Mouse (Mus musculus): ENCODE data around the gene Otud7b. TPM values are rescaled to one million over a fixed set of nuclear protein-coding genes. Genes with fewer than 3 reads are reported as not detected.
A peak's percentile ranks its signal among the peaks of the same experiment; 100 is the strongest.

Gene Otud7b
- total RNA-seq, 1 experiment from 2014 or later: 40.5 TPM

DNA sequence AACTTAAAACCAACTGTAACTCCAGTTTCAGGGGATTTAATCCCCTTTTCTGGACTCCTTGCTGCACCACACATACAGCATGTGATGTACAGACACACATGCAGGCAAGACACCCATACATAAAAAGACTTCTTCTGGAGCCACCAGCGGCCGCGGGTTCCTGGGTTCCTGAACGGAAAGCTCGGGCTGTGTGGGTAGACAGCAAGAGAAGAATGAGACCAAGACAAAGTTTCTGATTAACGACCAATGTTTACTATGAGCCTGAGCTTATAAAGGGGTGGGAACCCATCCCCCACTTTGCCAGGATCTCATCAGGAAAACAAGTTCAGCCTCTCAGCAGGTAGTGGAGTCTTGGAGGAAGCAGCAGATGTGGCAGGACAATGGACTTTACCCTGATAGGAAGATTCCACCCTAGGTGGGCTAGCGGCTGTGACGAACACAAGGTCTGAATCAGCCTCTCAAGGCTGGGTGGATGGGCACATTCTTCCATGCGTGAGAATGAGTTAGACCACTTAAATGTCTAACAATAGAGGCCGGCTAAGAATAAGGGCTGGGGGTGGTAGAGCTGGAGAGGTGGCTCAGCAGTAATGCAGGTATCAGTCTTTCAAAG is 20.1 kb upstream of the Otud7b start:
- DNase-seq: no peak

DNA sequence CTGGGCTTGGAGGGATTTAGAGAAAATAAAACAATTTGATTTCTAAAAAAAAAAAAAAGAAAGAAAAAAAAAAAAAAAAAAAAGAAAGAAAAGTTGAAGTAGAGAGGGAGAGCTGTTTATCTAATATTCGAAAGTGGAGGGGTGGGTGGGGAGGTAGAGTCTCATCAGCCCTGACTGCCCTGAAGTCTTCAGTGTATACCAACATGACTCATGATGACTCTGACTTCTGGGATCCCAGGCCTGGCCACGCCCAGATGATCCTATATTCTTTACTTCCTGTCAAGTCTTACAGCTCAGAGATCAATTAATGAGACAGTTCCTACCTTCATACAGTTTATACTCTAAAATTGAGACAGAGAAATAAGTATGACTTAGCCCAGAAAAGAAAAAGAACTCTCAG is 17.1 kb upstream of the Otud7b start:
- no peak for DNase-seq

DNA sequence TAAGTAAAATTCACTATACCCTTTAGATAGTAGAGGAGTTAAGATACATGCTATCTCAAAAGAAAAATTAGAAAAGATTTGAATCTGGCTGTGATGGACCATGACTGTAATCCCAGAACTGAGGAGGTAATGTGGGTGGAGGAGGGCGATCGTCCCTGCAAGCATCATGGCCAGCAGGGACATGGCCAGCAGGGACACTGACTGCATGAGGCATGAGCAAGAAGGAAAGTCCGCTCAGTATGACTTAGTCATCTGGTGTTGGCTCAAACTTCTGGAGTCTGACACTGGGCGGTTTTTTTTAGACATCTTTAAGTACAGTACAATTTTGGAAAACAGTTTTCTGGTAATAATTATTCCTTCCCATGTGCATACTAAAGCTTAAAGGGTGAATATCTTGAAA is 16.5 kb upstream of the Otud7b start:
- no peak for DNase-seq

DNA sequence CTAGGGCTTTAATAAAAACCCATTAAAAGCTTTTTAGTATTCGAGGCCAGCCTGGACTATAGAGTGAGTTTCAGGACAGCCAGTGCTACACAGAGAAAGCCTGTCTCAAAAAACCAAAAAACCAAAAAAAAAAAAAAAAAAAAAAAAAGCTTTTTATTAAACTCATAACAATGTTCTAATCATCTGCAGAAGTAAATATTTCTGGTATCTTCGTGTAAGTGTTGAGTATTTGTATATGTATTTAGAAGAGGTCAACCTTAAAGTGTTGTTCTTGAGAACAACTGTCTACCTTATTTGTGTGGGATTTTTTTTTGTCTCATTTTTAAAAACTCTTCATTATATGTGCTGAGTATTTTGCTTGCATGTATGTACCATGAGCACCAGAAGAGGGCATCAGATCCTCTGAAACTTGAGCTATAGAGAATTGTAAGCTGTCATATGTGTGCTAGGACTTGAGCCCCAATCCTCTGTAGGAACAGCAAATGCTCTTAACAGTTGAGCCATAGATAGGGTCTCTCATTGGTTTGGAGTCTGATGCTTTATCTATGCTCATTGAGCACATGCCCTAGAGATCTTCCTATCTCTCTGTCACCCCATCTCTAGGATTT is 14.3 kb upstream of the Otud7b start:
- DNase-seq: no peak

DNA sequence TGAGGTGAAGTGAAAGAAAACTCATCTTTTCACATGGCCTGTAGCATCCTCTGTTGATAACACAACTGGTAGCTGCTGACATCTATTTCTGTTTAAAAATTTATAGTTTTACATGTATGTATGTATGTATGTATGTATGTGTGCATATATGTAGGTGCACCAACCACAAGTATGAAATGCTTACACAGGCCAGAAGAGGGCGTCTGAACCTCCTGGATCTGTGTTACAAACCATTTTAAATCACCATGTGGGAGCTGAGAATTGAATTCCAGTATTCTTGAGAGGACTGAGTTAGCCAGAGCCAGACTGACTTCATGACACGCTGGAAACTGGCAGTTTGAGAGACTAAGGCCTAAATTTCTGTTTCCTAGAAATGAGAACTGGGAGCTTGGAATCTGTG is 13.2 kb upstream of the Otud7b start:
- DNase-seq: no peak

DNA sequence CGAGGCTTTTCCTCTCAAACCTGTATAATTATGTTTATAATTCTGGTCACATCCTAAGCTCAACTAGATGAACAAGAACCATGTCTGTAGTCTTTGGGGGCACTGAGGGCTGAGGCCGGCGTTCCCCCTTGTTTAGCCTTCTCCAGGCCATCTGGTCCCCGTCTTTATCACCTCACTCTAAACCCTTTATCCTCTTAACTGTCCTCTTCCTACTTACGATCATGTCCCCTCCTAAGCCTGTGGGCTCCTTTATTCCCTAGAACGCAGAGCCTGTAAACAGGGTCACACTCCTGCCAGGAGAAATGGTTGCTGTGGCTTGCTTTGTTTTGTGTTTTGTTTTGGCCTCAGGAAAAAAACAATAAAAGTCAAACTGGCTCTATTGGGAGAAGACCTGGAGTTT is 12.4 kb upstream of the Otud7b start:
- no peak for DNase-seq

DNA sequence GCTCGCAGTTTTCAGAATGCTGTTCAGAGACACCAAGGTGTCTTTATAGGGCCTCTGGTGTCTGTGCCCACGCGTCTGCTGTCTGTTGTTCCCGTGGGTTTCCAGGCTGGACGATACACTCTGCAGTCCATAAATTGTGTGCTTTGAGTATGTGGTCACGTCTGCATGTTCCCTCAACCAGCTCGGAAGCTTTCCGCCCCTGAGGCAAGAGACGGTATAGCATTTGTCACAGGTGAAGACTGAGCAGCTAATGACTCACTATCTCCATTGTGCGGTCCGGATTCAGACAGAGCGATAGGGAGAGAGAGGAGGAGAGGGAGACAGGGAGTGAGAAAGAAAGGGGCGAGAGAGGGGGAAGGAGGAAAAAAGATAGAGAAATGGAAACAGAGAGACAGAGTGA is 10.8 kb upstream of the Otud7b start:
- no peak for DNase-seq

DNA sequence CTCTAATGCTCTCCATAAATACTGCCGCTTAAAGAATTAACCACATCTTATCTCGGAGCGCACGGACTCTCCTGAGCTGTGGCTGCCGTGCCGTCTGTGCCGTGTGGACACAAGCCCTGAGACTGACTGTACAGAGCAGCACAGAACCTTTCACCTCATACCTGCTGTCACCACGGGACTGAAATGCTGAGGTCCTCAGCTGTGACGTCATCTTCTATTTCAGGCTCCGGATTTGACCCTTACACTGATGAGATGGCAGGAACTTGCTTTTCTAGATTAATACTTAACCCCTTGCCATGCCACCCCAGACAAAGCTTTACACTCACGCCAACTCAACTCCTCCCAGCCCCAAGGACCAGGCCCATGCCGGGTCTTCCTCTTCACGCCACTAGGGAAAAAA is 10.1 kb upstream of the Otud7b start:
- no peak for DNase-seq

DNA sequence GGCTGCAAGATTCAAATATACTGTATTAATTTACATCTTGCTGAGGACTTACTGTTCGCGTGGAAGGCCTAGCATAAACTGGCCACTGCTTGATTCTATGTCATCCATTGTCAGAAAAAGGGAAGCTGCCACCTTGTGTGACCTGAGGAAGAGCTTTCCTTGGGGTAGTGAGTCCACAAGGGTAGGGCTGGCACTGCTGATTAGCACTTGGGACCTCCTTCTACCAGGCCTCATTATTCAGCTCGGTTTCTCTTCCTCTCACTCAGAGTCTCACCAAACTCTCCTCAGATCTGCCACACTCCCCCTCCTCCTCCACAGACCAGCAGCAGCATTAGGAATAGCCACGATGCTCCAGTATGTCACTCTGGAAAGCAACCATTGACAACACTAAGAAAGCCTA is 6.2 kb upstream of the Otud7b start:
- DNase-seq: no peak

DNA sequence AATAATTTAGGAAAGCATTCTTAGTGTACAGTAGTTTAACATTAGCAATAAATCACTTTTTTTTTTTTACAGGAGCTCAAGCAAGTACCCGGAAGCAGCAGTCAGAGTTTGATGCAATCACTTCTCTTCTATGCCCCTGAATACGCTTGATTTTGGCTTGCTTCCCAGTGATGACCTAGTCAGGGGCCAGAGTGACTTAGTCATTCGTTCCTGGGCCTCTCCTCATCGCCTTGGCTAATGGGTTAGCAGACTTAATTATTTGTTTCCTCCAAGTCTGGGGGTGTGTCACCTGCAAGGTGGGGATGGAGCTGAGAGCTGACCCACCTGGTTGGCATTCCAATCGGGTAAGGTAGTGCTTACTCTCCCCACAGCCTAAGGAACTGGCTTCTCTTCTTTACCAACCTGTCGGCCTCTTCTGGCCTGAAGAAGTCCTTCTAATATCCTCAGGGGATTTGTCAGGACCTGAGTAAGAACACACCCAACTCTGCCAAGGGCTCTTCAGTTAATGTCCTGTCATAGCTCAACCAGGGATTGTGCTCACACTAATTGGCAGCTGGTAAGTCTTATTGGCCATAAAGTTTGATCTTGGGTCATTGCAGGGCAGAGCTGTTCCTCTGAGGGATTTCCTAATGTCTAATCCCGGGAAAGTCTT is 5.6 kb upstream of the Otud7b start:
- DNase-seq: peak; percentile 68

DNA sequence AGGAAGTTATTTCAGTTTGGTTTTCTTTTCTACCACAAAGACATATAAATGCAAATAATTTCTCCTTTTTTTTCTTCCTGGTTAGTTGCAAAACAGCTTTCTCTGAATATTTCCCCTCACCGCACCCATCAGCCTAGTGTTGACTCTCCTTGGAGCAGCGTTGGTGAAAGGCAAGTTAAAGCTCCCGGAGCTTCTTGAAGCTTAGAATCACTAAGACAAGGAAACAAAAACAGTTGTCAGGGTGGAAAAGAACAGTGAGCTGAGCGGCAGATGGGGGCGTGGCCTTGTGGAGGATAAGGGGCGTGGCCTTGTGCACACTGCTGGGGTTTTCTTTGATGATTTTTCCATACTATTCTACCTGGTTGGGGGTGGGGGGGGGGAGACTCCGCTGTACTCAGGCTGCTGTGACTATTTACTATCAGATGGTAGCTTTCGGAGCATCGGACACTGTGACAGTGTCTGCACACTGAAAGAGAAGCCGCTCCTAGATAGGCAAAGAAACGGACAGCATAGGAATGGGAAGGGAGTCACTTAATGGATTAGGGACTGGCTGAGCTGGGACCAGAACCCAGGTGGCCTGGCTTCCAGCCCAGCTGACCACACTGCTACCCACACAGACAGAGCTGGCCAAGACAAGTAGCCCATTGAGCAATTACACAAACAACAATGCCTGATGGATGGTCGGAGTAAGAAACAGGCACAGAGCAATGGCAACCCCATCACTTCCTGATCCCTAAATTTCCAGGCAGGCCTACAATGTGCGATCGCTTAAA is 2.0 kb upstream of the Otud7b start:
- DNase-seq: peak; percentile 56

DNA sequence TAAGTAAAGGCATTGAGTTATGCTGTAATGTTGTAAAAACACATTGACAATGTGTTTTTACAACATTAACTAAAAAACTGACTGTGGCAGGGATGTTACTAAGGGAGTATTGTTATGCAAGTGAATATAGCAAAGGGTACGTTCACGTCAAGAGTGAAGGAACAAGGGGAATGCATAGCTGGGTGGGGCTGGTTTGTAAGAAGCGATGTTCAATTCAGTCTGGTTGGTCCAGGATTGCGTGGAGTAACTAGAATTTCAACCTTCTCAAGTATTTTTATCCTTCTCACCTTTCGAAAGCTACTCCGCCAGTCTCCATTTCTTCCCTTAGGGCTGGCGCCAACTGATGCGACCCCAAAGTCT is 446 bp upstream of the Otud7b start:
- no peak for DNase-seq

DNA sequence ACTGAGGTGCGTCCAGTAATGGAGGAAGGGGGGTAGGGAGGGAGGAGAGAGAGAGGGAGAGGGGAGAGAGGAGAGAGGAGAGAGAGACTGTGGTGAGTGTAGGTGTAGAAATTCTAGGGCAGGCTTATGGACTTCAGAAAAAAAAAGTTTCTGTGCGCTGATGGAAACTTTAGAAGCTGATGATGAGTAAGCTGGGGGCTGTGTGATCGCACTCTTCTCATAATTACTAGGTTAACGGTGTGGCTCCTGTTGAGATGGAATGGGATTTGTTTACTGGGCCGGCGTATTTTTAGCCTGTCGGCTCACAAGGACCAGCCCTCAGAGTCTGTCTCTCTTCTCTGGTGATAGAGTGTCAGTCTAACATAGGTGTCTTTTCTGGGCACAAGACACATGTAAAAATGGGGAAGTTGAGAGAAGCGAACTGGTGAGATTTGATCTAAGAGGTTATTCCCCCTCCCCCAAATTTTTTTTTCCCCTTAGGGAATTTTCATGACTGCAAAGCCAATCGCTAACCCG is 963 bp downstream of the Otud7b start:
- no peak for DNase-seq

DNA sequence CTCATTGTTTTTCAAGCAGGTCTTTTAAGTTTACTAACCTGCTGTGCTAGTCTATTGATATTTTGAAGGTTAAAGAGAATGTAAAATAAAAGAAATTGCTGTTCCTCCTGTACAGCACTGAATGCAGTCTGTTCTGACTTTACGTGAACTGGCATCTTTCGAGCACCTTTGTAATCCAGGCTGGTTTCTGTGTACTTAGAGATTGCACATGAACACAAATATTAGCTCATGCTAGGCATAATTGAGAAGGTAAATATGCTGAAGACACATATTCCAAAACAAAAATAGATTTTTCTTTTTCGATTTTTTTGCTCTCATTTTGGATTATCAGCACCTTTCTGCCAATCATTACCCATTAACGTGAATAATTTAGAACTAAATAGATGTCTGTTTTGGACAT is 1.8 kb downstream of the Otud7b start:
- no peak for DNase-seq

DNA sequence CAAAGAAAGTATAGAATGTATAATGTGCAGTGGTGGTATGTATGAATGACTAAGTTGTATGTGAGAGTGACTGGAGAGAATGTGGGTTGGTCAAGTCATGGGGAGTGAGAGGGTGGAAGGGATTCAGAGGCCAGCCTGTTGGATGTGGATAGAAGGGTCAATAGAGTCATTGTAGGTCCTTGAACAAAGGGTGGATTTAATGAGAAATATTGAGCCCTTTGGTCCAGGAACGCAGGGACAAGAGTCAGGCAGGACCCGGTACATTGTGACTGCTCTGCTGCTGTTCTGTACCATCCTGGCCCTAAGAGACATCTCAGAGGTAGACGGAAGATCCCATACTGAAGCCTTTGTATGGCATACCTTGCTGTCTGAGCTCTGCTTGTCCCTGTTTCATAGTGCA is 4.0 kb downstream of the Otud7b start:
- DNase-seq: no peak

DNA sequence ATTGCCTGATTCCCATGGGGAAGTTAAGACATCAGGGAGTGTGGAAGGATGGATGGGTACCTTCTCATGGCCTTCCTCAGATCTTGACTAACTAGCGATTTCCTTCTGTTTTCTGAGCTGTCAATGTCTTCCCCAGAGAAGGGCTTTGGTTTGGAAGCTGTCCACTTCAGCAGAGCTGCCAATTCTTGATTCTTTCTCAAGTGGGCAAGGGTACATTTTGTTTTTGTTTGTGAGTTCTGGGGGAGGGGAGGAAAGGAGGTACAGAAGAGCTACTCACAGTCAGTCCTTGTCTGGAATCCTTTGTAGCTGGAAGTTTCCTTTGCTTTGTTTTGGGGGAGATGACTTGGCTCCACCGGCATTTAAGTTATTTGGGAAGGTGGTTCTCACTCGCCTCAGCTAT is 8.9 kb downstream of the Otud7b start:
- no peak for DNase-seq

DNA sequence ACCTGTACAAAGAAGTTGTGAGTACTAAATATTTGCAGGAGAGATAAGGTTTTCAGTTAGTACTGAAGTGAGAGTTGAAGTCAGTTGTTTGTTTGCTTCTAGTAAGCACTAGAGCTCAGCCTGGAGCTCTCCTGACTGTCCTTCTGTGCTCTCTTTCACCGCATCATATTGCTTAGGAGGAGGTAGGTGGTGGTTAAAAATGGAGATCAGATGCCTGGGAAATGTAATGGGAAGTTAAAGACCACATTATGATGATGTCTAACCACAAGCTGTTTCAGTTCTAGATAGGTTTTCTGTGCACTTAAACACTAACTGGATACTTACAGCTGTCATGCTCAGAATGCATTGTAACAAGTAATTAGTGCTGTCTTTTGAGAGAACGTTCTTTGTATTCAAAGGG is 13.8 kb downstream of the Otud7b start:
- no peak for DNase-seq

DNA sequence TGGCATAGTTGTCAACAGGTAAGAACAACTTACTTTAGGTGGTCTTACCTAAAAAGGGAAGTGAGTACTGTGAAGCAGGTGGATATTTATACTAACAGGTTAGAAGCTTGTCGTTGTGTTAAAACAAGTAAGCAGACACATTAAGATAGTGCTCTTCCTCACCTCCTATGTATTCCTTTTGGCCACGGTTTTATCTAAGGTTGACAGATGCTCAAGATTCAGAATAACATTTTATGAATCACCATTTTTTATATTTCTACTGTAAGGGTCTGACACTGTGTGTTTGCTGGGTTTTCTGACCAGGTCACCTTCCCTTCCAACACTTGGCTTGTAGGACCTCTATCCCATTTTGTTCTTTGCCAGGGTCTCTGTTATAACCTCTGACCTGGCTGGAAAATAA is 14.4 kb downstream of the Otud7b start:
- DNase-seq: no peak

DNA sequence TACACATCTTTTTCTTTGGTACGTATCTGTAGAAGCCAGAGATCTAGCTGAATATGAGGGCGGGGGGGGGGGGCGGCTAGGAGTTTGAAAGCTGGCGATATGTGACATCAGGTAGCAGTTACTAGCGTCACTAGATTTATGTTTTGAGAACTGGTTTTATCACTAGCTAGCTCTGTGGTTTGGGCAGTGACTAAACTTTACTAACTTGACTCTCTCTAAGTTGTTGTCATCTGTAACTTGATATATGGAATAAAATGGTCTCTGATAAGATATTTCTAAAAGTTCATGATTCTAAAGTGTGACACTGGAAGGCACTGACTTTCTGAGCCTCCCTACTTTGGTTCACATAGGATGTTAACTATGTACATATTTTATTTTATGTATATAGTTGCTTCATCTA is 19.9 kb downstream of the Otud7b start:
- DNase-seq: no peak

DNA sequence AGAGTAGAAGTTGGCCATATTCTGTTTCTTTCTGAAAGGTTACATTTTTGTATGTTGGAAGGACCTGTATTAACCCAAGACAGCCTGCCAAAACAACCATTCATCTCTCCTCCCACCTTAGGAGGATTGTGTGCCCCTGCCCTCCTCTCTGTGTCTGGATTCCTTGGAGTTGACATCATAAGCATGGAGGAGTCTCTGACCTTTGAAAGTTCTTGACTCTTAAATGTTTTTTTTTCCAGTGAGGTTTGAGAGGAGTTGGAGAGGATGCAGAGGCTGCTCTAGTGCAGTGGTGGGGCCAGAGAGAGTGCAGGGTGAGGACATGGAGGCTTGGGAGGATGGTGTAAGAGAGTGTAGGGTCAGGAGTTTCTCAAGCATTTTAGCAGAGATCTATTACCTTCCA is 23.8 kb downstream of the Otud7b start:
- no peak for DNase-seq

DNA sequence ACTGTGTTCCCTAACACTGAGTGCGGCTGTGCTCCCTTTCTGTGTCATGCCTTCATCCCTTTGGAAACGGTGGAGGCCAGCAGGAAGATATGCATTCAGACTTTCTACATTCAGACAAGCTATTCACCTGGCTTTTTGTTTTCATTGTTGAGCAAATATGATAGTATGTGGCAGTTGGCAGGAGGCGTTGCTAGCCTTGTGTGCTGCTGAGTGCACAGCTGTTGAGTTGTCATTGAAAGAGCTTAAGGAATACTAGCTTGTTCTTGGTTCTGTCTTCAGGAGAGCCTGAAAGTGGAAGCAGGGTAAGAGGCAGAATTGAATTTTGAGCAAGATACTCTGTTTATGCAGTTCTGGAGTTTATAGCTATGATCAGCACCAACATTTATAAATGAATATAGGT is 28.2 kb downstream of the Otud7b start:
- DNase-seq: no peak

DNA sequence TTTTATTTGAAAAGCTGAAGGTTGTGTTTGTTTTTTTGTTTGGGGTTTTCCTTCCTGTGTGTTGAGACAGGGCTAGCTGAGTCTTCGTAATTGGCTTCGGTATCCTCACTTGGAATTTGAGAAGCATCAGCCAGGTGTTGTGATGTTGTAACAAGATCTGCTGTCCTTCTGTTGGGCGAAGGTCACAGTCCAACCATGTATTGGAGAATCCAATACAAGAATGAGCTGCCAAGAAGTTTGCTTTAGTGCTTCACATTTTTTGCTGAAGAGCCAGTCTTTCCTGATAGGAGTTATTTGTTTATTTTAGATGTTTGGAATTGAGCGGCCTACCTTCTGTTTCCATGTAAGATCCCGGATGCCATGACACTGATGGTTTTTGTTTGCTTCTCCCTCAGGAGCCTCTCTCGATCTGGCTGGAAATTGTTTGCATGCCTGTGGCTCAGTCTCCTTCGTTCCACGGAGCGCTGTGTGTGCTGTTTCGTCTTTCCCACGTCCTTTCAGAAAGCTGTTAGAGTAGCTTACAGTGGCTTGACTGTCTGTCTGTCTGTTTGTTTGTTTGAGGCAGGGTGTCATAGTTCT is 29.1 kb downstream of the Otud7b start:
- DNase-seq: no peak

DNA sequence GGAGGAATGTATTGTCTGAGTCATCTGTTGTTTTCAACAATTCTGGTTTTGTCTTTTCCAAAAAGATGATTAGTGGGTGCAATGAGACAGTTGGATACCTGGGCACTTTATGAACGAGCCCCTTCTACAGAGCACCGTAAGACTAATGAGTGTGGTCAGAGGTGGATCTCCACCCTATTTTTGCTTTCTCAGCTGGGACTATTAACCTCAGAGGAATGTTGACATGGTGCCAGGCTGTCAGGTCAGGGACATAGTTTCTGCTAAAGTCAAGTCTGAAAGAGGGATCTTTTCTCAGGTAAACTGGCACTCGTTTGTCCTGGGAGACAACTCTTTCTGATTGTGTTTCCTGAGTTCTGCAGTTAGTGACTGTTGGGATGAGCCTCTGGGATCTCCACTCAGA is 30.7 kb downstream of the Otud7b start:
- peak; percentile 50 for DNase-seq

All from adrenal gland, postnatal 25 days (tissue).